Mouse (Mus musculus) olfactory bulb, adult 2 months (tissue): ENCODE results near the gene Nes.

Source experiments
- CTCF ChIP-seq: fragments of 200-500 bp; IDR thresholded peaks from 2 replicates; pipeline ENCODE4 v1.5.1; 2012; ENCODE audit warnings: low read depth, mild to moderate bottlenecking, low read length, moderate library complexity; ENCODE audit not compliant: insufficient read depth
- POLR2A ChIP-seq: fragments of 200-500 bp; IDR thresholded peaks from 2 replicates; pipeline ENCODE4 v1.6.1; 2012; ENCODE audit warnings: mild to moderate bottlenecking, low read depth, low read length, moderate library complexity; ENCODE audit not compliant: insufficient read depth

DNA sequence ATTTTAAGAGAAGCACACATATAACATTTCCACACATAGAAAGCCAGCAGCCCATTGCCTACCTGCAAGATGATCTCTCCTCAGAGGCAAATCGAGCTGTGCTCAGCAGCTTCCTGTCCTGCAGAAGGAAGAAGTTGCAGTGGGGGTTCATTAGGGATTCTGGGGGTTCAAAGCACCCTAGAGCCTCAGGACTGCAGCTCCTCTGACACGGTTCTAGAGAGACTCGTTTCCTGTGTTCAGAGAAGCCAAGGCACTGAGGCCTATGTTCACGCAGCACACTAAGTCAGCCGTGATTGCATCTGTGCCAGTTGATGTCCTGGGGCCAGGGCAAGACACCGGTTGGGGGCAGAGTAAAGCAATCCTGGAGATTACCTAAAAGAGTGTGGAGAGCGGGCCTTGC lies 55.9 kb downstream of the Nes start:
- no peak for TF ChIP-seq CTCF
- no peak for TF ChIP-seq POLR2A
